Mouse (Mus musculus) bone marrow, adult 2 months (tissue): ENCODE data around the gene Zfp668. TPM values are rescaled to one million over a fixed set of nuclear protein-coding genes. Genes with fewer than 3 reads are reported as not detected.

Source experiments
- H3K27ac ChIP-seq: fragments of 200-500 bp; 2 replicates; pipeline ENCODE4 v1.5.1; 2012; ENCODE audit warnings: low read depth, mild to moderate bottlenecking, control low read depth, inconsistent platforms, low read length; ENCODE audit not compliant: control insufficient read depth, poor library complexity, insufficient read depth
- H3K4me1 ChIP-seq: fragments of 200-500 bp; 2 replicates; pipeline ENCODE4 v1.6.1; 2011; ENCODE audit warnings: low read length; ENCODE audit not compliant: control insufficient read depth, insufficient read depth
- H3K4me3 ChIP-seq: fragments of 200-500 bp; replicated peaks from 2 replicates; pipeline ENCODE3; 2011; ENCODE audit warnings: mild to moderate bottlenecking, low read depth, low read length, control low read depth; ENCODE audit not compliant: control insufficient read depth
- CTCF ChIP-seq: fragments of 200-500 bp; IDR thresholded peaks from 2 replicates; pipeline ENCODE4 v1.5.1; 2011; ENCODE audit warnings: low read length, control low read depth; ENCODE audit not compliant: control insufficient read depth, insufficient read depth
- POLR2A ChIP-seq: fragments of 200-500 bp; IDR thresholded peaks from 2 replicates; pipeline ENCODE4 v1.6.1; 2011; ENCODE audit warnings: low read depth, mild to moderate bottlenecking, control low read depth, low read length, borderline replicate concordance; ENCODE audit not compliant: control insufficient read depth
- WGBS: fragments of 180-500 bp; shearing (Covaris S2); methylation state at CpG from one replicate; pipeline ENCODE4 v1.1.7; 2018; 5-methylcytosine and 5-hydroxymethylcytosine counted together
- polyA plus RNA-seq: library from polyadenylated mRNA; stranded (reverse); fragments of >200 nt; gene quantifications from 2 replicates; pipeline ENCODE4 v1.2.4, GENCODE M21; 2011; ENCODE audit warnings: low replicate concordance; ENCODE audit not compliant: missing spikeins, insufficient read depth, insufficient read length

Zfp668 gene
- polyA plus RNA-seq, 1 experiment, result 8.3 TPM

GRCm38 (mm10) chr7:127824176-127824871 is 52.3 kb downstream of the Zfp668 start, which contains the start of the genes Stx4a and Stx1b:
Gene Stx4a, plus strand, starts transcription at chr7:127824294.
Gene Stx1b, minus strand, starts transcription at chr7:127824549.
- 21% methylated on average over 35 of the region's 38 CpGs for WGBS
- H3K4me3 ChIP-seq, result no peak within 1 kb of the TSS
- no peak within 1 kb of the TSS for H3K27ac ChIP-seq
- TF ChIP-seq CTCF, result no peak
- no peaks in the 10 kb centered on the region for H3K4me1 ChIP-seq

- WGBS, result 75% methylated on average over 11 of the region's 11 CpGs
- no peak overlapping the region for H3K27ac ChIP-seq
- H3K4me3 ChIP-seq, result no peak overlapping the region
- TF ChIP-seq CTCF (no peak), POLR2A (no peak)
- H3K4me1 ChIP-seq, result no peaks in the 10 kb centered on the region
Observed at GRCm38 (mm10) chr7:127823236-127824171, 53.1 kb downstream of the Zfp668 start.

- no peaks in the 10 kb centered on the region for H3K4me1 ChIP-seq
- WGBS, result 63% methylated on average over 3 of the region's 3 CpGs
- no peak for TF ChIP-seq POLR2A
- TF ChIP-seq CTCF, result no peak
- no peak overlapping the region for H3K27ac ChIP-seq
- H3K4me3 ChIP-seq, result no peak overlapping the region
Observed at GRCm38 (mm10) chr7:127822494-127822893, 54.1 kb downstream of the Zfp668 start.

- Histone ChIP-seq H3K4me1 (no peaks in the 10 kb centered on the region), H3K4me3 (no peak overlapping the region), H3K27ac (no peak overlapping the region)
- 19% methylated on average over 13 of the region's 13 CpGs for WGBS
- no peak for TF ChIP-seq POLR2A
- TF ChIP-seq CTCF, result no peak
Observed at GRCm38 (mm10) chr7:127820836-127821509, 55.7 kb downstream of the Zfp668 start.

- H3K27ac ChIP-seq, result no peak overlapping the region
- H3K4me1 ChIP-seq, result no peaks in the 10 kb centered on the region
- H3K4me3 ChIP-seq, result no peak overlapping the region
- no peak for TF ChIP-seq POLR2A
- TF ChIP-seq CTCF, result no peak
- 73% methylated on average over 5 of the region's 5 CpGs for WGBS
Observed at GRCm38 (mm10) chr7:127817776-127818175, 58.9 kb downstream of the Zfp668 start.

- 79% methylated on average over 7 of the region's 7 CpGs for WGBS
- H3K4me1 ChIP-seq, result no peaks in the 10 kb centered on the region
- H3K27ac ChIP-seq, result no peak overlapping the region
- H3K4me3 ChIP-seq, result no peak overlapping the region
- no peak for TF ChIP-seq CTCF
- no peak for TF ChIP-seq POLR2A
Observed at GRCm38 (mm10) chr7:127817053-127817452, 59.6 kb downstream of the Zfp668 start.

- WGBS, result 36% methylated on average over 15 of the region's 15 CpGs
- TF ChIP-seq CTCF, result peak; percentile 47; the same call in 1 of the 2 replicates
- TF ChIP-seq POLR2A, result no peak
- Histone ChIP-seq H3K4me1 (no peaks in the 10 kb centered on the region), H3K4me3 (no peak overlapping the region), H3K27ac (no peak overlapping the region)
Observed at GRCm38 (mm10) chr7:127815954-127816821, 60.4 kb downstream of the Zfp668 start.
